Mouse (Mus musculus) erythroblast, embryonic 14.5 days (primary cell): ENCODE results near the gene Trmt1.

Source experiments
- GATA1 ChIP-seq: IDR thresholded peaks from 2 replicates; pipeline ENCODE4 v1.6.1; 2012; ENCODE audit warnings: low read length, inconsistent platforms, mixed read lengths
- TAL1 ChIP-seq: IDR thresholded peaks from 3 replicates; pipeline ENCODE4 v1.6.1; 2012; ENCODE audit warnings: low read length, inconsistent platforms, mixed read lengths

DNA sequence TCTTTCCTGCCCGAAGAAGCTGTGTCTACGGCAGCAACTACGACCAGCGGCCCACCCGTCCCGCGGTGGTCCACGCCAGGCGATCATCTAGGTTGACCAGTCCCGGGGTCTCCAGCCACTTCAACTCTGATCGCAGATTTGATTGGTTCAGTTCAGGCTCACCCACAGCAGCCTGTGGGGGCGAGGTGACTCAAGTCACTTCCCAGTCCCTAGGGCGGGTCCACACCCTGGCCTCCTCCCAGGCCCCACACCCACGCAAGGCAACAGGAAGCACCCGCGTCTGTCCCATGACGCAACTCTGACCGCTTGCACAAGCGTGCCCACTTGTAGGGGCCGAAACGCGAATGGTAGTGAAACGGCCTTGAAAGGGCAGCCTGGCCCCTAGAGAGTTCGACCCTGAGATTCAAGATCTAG, 24.6 kb upstream of the Trmt1 start:
- no peak for TF ChIP-seq GATA1
- TF ChIP-seq TAL1 = no peak
